13 mouse cellular contexts compared by ENCODE assay signal in the genomic region with DNA sequence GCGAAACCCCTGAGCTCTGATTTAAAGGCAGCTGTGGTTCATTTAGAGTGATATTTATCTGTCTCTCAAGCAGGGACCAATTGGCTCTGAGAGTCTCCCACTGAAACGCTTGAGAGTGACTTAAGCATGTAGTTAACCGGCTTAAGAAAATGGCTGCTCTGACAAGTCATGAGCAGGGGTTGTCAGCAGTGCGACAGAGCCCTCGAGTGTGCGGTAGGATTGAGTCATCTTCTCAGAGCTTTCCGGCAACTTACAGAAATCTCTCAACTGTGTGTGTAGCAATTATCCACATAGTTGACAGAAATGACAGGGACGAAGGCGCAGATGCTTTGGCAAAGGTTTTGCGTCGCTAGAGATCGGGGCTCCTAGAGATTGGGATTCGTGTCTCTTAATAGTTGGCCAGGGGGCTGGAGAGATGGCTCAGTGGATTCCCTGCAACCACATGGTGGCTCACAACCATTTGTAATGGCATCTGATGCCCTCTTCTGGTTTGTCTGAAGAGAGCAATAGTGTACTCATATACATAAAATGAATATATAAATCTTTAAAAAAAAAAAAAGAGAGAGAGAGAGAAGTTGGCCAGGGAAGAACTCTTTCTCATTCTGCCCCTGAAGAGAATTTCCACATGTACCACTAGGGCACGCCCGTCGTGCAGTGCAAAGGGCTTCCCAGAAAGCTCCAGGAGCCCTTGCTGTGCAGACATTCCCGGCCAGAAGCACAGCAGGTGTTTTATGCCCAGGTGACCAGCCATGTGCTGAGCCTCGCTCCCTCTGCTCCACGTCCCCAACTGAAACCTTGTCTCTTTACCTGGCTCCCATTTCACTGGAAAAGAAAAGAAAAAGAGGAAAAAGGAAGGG. TPM values are rescaled to one million over a fixed set of nuclear protein-coding genes. Genes with fewer than 3 reads are reported as not detected.
A peak's percentile ranks its signal among the peaks of the same experiment; 100 is the strongest.
DNase-seq lines count a peak whose midpoint lies in the region; ATAC-seq and TF ChIP-seq lines count a peak whose summit lies in the region.
"Had no signal": no experiment of that assay in that cellular context is flagged by ENCODE, and none has a peak within 500 bp of the region (broad histone marks: within the 10 kb centered on the region; RNA-seq: fewer than 3 reads in every experiment).

No protein-coding gene starts in this region.

- no peak for ATAC-seq in forebrain, embryonic 16.5 days
- ATAC-seq in lung, postnatal 0 days, result peak; percentile 48
- 0 out of 2 replicates have a peak, but pooled peaks have one; percentile 16 for ATAC-seq in forebrain, embryonic 15.5 days (replicated peaks)
- ATAC-seq in stomach, postnatal 0 days (ENCODE audit: low FRiP score, low TSS enrichment), result no peak
- ATAC-seq: activated CD4-positive, CD25-positive, alpha-beta regulatory T cell, adult 4 months had no signal

- WGBS in forebrain, embryonic 10.5 days, result 47% methylated on average over 19 of the region's 19 CpGs
- 35% methylated on average over 19 of the region's 19 CpGs for WGBS in forebrain, embryonic 16.5 days
- WGBS in lung, postnatal 0 days, result 39% methylated on average over 19 of the region's 19 CpGs
- WGBS in forebrain, embryonic 15.5 days, result 31% methylated on average over 19 of the region's 19 CpGs
- 54% methylated on average over 19 of the region's 19 CpGs for WGBS in stomach, postnatal 0 days

- no peaks in the 10 kb centered on the region for H3K9me3 ChIP-seq in forebrain, embryonic 10.5 days
- H3K9me3 ChIP-seq in forebrain, embryonic 16.5 days (ENCODE audit: control insufficient read depth, low read length), result no peaks in the 10 kb centered on the region
- H3K9me3 ChIP-seq in lung, postnatal 0 days (ENCODE audit: low read length), result no peaks in the 10 kb centered on the region
- no peaks in the 10 kb centered on the region for H3K9me3 ChIP-seq in forebrain, embryonic 15.5 days
- H3K9me3 ChIP-seq in stomach, postnatal 0 days (ENCODE audit: control insufficient read depth, low read length), result no peaks in the 10 kb centered on the region
- H3K9me3 ChIP-seq: limb, embryonic 13.5 days; megakaryocyte, embryonic 14.5 days had no signal

- peak overlapping the region; percentile 67 for H3K27ac ChIP-seq in forebrain, embryonic 10.5 days
- H3K27ac ChIP-seq in forebrain, embryonic 16.5 days (ENCODE audit: low read length), result no peak overlapping the region
- H3K27ac ChIP-seq in lung, postnatal 0 days (ENCODE audit: low read length), result 0 out of 2 replicates have a peak overlapping the region, but pooled peaks have one; percentile 22
- H3K27ac ChIP-seq in forebrain, embryonic 15.5 days (replicated peaks), result peak overlapping the region; percentile 18; the same call in 1 of the 2 replicates
- no peak overlapping the region for H3K27ac ChIP-seq in stomach, postnatal 0 days (replicated peaks)
- H3K27ac ChIP-seq: limb, embryonic 13.5 days had no signal

- TF ChIP-seq EP300 in lung, postnatal 0 days (IDR thresholded peaks at IDR 0.05), result no peak
- no peak for TF ChIP-seq EP300 in stomach, postnatal 0 days (optimal IDR thresholded peaks at IDR 0.05)

- H3K27me3 ChIP-seq in forebrain, embryonic 10.5 days (ENCODE audit: poor library complexity, severe bottlenecking), result no peaks in the 10 kb centered on the region
- no peaks in the 10 kb centered on the region for H3K27me3 ChIP-seq in forebrain, embryonic 16.5 days (replicated peaks; ENCODE audit: control insufficient read depth, insufficient read depth, low read length)
- H3K27me3 ChIP-seq in lung, postnatal 0 days (replicated peaks; ENCODE audit: insufficient read depth, low read length), result no peaks in the 10 kb centered on the region
- H3K27me3 ChIP-seq in forebrain, embryonic 15.5 days, result no peaks in the 10 kb centered on the region
- H3K27me3 ChIP-seq in stomach, postnatal 0 days (ENCODE audit: control insufficient read depth, insufficient read depth, low read length), result no peaks in the 10 kb centered on the region
- H3K27me3 ChIP-seq: limb, embryonic 13.5 days had no signal

- no peak for DNase-seq in forebrain, embryonic 10.5 days (ENCODE audit: extremely low spot score, low spot score)
- peak; percentile 55 for DNase-seq in lung, postnatal 0 days (ENCODE audit: low spot score)
- DNase-seq in lung, postnatal 10 days, result no peak
- DNase-seq in stomach, postnatal 0 days (ENCODE audit: low spot score), result no peak
- no peak for DNase-seq in right cerebral cortex, adult 2 months (ENCODE audit: low spot score in 2 of 2)
- DNase-seq in layer of hippocampus, adult 9-10 months (ENCODE audit: low spot score), result no peak
- DNase-seq: cerebellum, adult 18-20 months; gastrocnemius, postnatal 36 days had no signal

- TF ChIP-seq CTCF in lung, postnatal 0 days (IDR thresholded peaks at IDR 0.05), result peak; percentile 23; the same call in 1 of the 2 replicates
- TF ChIP-seq CTCF in stomach, postnatal 0 days (IDR thresholded peaks at IDR 0.05; ENCODE audit: low read depth), result peak; percentile 54

- no peak overlapping the region for H3K4me2 ChIP-seq in forebrain, embryonic 16.5 days (ENCODE audit: low read length)
- no peak overlapping the region for H3K4me2 ChIP-seq in lung, postnatal 0 days (replicated peaks; ENCODE audit: low read depth, low read length)
- H3K4me2 ChIP-seq in forebrain, embryonic 15.5 days (replicated peaks), result no peak overlapping the region
- H3K4me2 ChIP-seq in stomach, postnatal 0 days (replicated peaks; ENCODE audit: low read depth), result no peak overlapping the region
- H3K4me2 ChIP-seq: limb, embryonic 13.5 days had no signal

- no peak overlapping the region for H3K9ac ChIP-seq in forebrain, embryonic 16.5 days (replicated peaks; ENCODE audit: low read depth, low read length)
- no peak overlapping the region for H3K9ac ChIP-seq in lung, postnatal 0 days (replicated peaks; ENCODE audit: low read depth)
- no peak overlapping the region for H3K9ac ChIP-seq in forebrain, embryonic 15.5 days (replicated peaks)
- H3K9ac ChIP-seq in stomach, postnatal 0 days (ENCODE audit: low read length), result no peak overlapping the region
- H3K9ac ChIP-seq: limb, embryonic 13.5 days had no signal

- no peaks in the 10 kb centered on the region for H3K36me3 ChIP-seq in forebrain, embryonic 10.5 days (replicated peaks)
- H3K36me3 ChIP-seq in forebrain, embryonic 16.5 days (ENCODE audit: control insufficient read depth, insufficient read depth), result no peaks in the 10 kb centered on the region
- H3K36me3 ChIP-seq in lung, postnatal 0 days (ENCODE audit: insufficient read depth, low read length), result no peaks in the 10 kb centered on the region
- H3K36me3 ChIP-seq in forebrain, embryonic 15.5 days, result no peaks in the 10 kb centered on the region
- H3K36me3 ChIP-seq in stomach, postnatal 0 days (ENCODE audit: control insufficient read depth, insufficient read depth, low read length), result no peaks in the 10 kb centered on the region
- H3K36me3 ChIP-seq: limb, embryonic 13.5 days had no signal

- peak overlapping the region; percentile 26; the same call in 1 of the 2 replicates for H3K4me3 ChIP-seq in forebrain, embryonic 10.5 days
- H3K4me3 ChIP-seq in forebrain, embryonic 16.5 days (replicated peaks; ENCODE audit: low read length), result no peak overlapping the region
- no peak overlapping the region for H3K4me3 ChIP-seq in lung, postnatal 0 days (ENCODE audit: low read depth, low read length)
- no peak overlapping the region for H3K4me3 ChIP-seq in forebrain, embryonic 15.5 days
- no peak overlapping the region for H3K4me3 ChIP-seq in stomach, postnatal 0 days (ENCODE audit: low read depth, low read length)
- H3K4me3 ChIP-seq: limb, embryonic 13.5 days; megakaryocyte, embryonic 14.5 days had no signal

- H3K4me1 ChIP-seq in forebrain, embryonic 10.5 days, result peaks cover 33% of the 10 kb centered on the region
- H3K4me1 ChIP-seq in forebrain, embryonic 16.5 days (replicated peaks; ENCODE audit: control insufficient read depth, insufficient read depth, low read length), result peaks cover 10% of the 10 kb centered on the region
- H3K4me1 ChIP-seq in lung, postnatal 0 days (ENCODE audit: insufficient read depth, low read depth, low read length), result no peaks in the 10 kb centered on the region
- H3K4me1 ChIP-seq in forebrain, embryonic 15.5 days, result peaks cover 14% of the 10 kb centered on the region
- H3K4me1 ChIP-seq in stomach, postnatal 0 days (replicated peaks; ENCODE audit: control insufficient read depth, insufficient read depth), result no peaks in the 10 kb centered on the region

RNA-seq across cellular contexts. Expression of a gene that starts 4.5 kb away (rescaled TPM):
- polyA plus RNA-seq in forebrain, embryonic 10.5 days (2016; fragmentation: Nextera tagmentation; extraction: Ambion mirVana), result 4.5 and 6.7 TPM in 2 replicates
- 9.9 and 14.2 TPM in 2 replicates for polyA plus RNA-seq in forebrain, embryonic 16.5 days (2015; fragmentation: Nextera tagmentation; extraction: Ambion mirVana)
- 25.2 and 33.9 TPM in 2 replicates for polyA plus RNA-seq in lung, postnatal 0 days (2015; fragmentation: Nextera tagmentation; extraction: Ambion mirVana)
- 12.5 and 14.9 TPM in 2 replicates for polyA plus RNA-seq in forebrain, embryonic 15.5 days (2015; fragmentation: Nextera tagmentation; extraction: Ambion mirVana)
- polyA plus RNA-seq in stomach, postnatal 0 days (2015; fragmentation: Nextera tagmentation; extraction: Ambion mirVana), result 14.7 and 16.6 TPM in 2 replicates

RNA-seq across cellular contexts. Expression of a gene that starts 4.9 kb away (rescaled TPM):
- 3.5 and 4.3 TPM in 2 replicates for polyA plus RNA-seq in forebrain, embryonic 10.5 days (2016; fragmentation: Nextera tagmentation; extraction: Ambion mirVana)
- polyA plus RNA-seq in forebrain, embryonic 16.5 days (2015; fragmentation: Nextera tagmentation; extraction: Ambion mirVana), result 3.7 and 4.5 TPM in 2 replicates
- 21.4 and 25.2 TPM in 2 replicates for polyA plus RNA-seq in lung, postnatal 0 days (2015; fragmentation: Nextera tagmentation; extraction: Ambion mirVana)
- 4.0 and 6.7 TPM in 2 replicates for polyA plus RNA-seq in forebrain, embryonic 15.5 days (2015; fragmentation: Nextera tagmentation; extraction: Ambion mirVana)
- 0.87 and 0.99 TPM in 2 replicates for polyA plus RNA-seq in stomach, postnatal 0 days (2015; fragmentation: Nextera tagmentation; extraction: Ambion mirVana)

Comparison
In these comparisons a context has a peak if more than half of its experiments do, and no peak if none do; other contexts are left out.
1. H3K27ac ChIP-seq: peak in forebrain, embryonic 10.5 days (single experiment), lung, postnatal 0 days (single experiment) and forebrain, embryonic 15.5 days (single experiment); none in forebrain, embryonic 16.5 days (single experiment) and stomach, postnatal 0 days (single experiment).
2. ATAC-seq: peak in lung, postnatal 0 days (single experiment) and forebrain, embryonic 15.5 days (single experiment); none in forebrain, embryonic 16.5 days (single experiment) and stomach, postnatal 0 days (single experiment).